Mouse (Mus musculus): Measurements from ENCODE around the gene P2ry6. TPM values are rescaled to one million over a fixed set of nuclear protein-coding genes. Genes with fewer than 3 reads are reported as not detected.

P2ry6 gene
- total RNA-seq, 2 experiments from 2014 or later = 4.4 TPM

GRCm38 (mm10) chr7:100894057-100894832, 80.2 kb downstream of the P2ry6 start:
- intact Hi-C loops (cut with DNase I) = no loop called here
- no peak for DNase-seq (ENCODE audit: low spot score)

- intact Hi-C loops (cut with DNase I) = no loop called here
- no peak for DNase-seq (ENCODE audit: low spot score)
These were observed 81.0 kb downstream of the P2ry6 start for GRCm38 (mm10) chr7:100893249-100894056.

Other genes starting within 250 kb of the P2ry6 start
- gene Relt, start 111.2 kb downstream of the P2ry6 start, total RNA-seq (2021) = 1 to 10 TPM; 2.4 to 3.0 TPM
- gene Arhgef17, start 42.5 kb downstream of the P2ry6 start, total RNA-seq (2021) = 10 to 100 TPM; 24.0 to 28.8 TPM
- gene P2ry2, start 38.2 kb upstream of the P2ry6 start, total RNA-seq (2021) = 10 to 100 TPM; 17.3 to 26.1 TPM
- gene Fchsd2, start 118.2 kb upstream of the P2ry6 start, total RNA-seq (2021) = 10 to 100 TPM; 20.1 to 29.1 TPM

All from heart, postnatal 25 days (tissue).